Mouse (Mus musculus) embryonic facial prominence, embryonic 14.5 days (tissue): ENCODE data around the gene Dand5. TPM values are rescaled to one million over a fixed set of nuclear protein-coding genes. Genes with fewer than 3 reads are reported as not detected.

Experiments
- ATAC-seq: fragments of 200-750 bp; cut with Nextera tagmentation; 2 replicates; pipeline ENCODE4 v1.8.0; 2017; ENCODE audit warnings: low read depth, moderate number of reproducible peaks, moderate TSS enrichment
- DNase-seq: peaks from one replicate; pipeline ENCODE4 v3.0.0-alpha.2; 2015; ENCODE audit warnings: low spot score
- H3K27ac ChIP-seq: fragments of 300-500 bp; sonication (generic); replicated peaks from 2 replicates; pipeline ENCODE4 v1.5.1; 2014; ENCODE audit warnings: low read depth, mild to moderate bottlenecking, low read length, moderate library complexity
- H3K27me3 ChIP-seq: fragments of 300-500 bp; sonication (generic); replicated peaks from 2 replicates; pipeline ENCODE4 v1.6.1; 2014; ENCODE audit warnings: low read length; ENCODE audit not compliant: control insufficient read depth, insufficient read depth
- H3K36me3 ChIP-seq: fragments of 300-500 bp; sonication (generic); 2 replicates; pipeline ENCODE4 v1.6.1; 2014; ENCODE audit warnings: low read length, mixed read lengths; ENCODE audit not compliant: control insufficient read depth, insufficient read depth
- H3K4me1 ChIP-seq: fragments of 300-500 bp; sonication (generic); 2 replicates; pipeline ENCODE4 v1.6.1; 2014; ENCODE audit warnings: antibody characterized with exemption, low read length; ENCODE audit not compliant: control insufficient read depth, insufficient read depth
- H3K4me2 ChIP-seq: fragments of 300-500 bp; sonication (generic); 2 replicates; pipeline ENCODE4 v1.6.1; 2014; ENCODE audit warnings: low read depth, mild to moderate bottlenecking, low read length, moderate library complexity, mixed read lengths
- H3K4me3 ChIP-seq: fragments of 300-500 bp; sonication (generic); 2 replicates; pipeline ENCODE4 v1.5.1; 2014; ENCODE audit warnings: low read depth, mild to moderate bottlenecking, low read length
- H3K9ac ChIP-seq: fragments of 300-500 bp; sonication (generic); 2 replicates; pipeline ENCODE4 v1.6.1; 2014; ENCODE audit warnings: low read depth, mild to moderate bottlenecking, low read length, moderate library complexity, mixed read lengths
- H3K9me3 ChIP-seq: fragments of 300-500 bp; sonication (generic); 2 replicates; pipeline ENCODE4 v1.6.1; 2016; ENCODE audit warnings: low read length; ENCODE audit not compliant: control insufficient read depth
- WGBS: fragments of 180-500 bp; shearing (Covaris S2); extraction: QIAGEN DNeasy Blood & Tissue Kit; methylation state at CpG from one replicate; pipeline ENCODE4 v1.1.7; 2014; 5-methylcytosine and 5-hydroxymethylcytosine counted together
- polyA plus RNA-seq: library from polyadenylated mRNA; unstranded; fragments of >200 nt; fragmentation: Nextera tagmentation; extraction: Ambion mirVana; gene quantifications from 2 replicates; pipeline ENCODE4 v1.2.1, GENCODE M21; 2014

Gene Dand5
- 5.8 and 6.8 TPM in 2 replicates for polyA plus RNA-seq

GRCm38 (mm10) chr8:84822723-84823122, at the start of gene Dand5:
Dand5 (minus strand) TSS chr8:84822823.
- no peaks in the 10 kb centered on the region for H3K9me3 ChIP-seq
- H3K27me3 ChIP-seq: no peaks in the 10 kb centered on the region
- peak within 1 kb of the TSS; percentile 46 for H3K4me2 ChIP-seq
- H3K4me3 ChIP-seq: peak within 1 kb of the TSS; percentile 22
- no peaks in the 10 kb centered on the region for H3K4me1 ChIP-seq
- ATAC-seq: no peak; the same call in 1 of the 2 replicates
- DNase-seq: no peak
- H3K9ac ChIP-seq: no peak within 1 kb of the TSS
- no peak within 1 kb of the TSS for H3K27ac ChIP-seq
- H3K36me3 ChIP-seq: no peaks in the 10 kb centered on the region
- 45% methylated on average over 3 of the region's 3 CpGs for WGBS

GRCm38 (mm10) chr8:84871376-84872308, 49.0 kb upstream of the Dand5 start, which contains the start of gene Syce2:
Syce2 (plus strand) TSS chr8:84872111.
- no peaks in the 10 kb centered on the region for H3K9me3 ChIP-seq
- H3K27ac ChIP-seq: no peak within 1 kb of the TSS
- H3K4me1 ChIP-seq: peaks cover 14% of the 10 kb centered on the region
- H3K9ac ChIP-seq: peak within 1 kb of the TSS; percentile 67
- ATAC-seq (peak; percentile 79), DNase-seq (peak; percentile 80)
- H3K4me3 ChIP-seq: peak within 1 kb of the TSS; percentile 54
- H3K4me2 ChIP-seq: peak within 1 kb of the TSS; percentile 99
- peaks cover 36% of the 10 kb centered on the region for H3K36me3 ChIP-seq
- WGBS: 21% methylated on average over 29 of the region's 46 CpGs
- no peaks in the 10 kb centered on the region for H3K27me3 ChIP-seq

DNA sequence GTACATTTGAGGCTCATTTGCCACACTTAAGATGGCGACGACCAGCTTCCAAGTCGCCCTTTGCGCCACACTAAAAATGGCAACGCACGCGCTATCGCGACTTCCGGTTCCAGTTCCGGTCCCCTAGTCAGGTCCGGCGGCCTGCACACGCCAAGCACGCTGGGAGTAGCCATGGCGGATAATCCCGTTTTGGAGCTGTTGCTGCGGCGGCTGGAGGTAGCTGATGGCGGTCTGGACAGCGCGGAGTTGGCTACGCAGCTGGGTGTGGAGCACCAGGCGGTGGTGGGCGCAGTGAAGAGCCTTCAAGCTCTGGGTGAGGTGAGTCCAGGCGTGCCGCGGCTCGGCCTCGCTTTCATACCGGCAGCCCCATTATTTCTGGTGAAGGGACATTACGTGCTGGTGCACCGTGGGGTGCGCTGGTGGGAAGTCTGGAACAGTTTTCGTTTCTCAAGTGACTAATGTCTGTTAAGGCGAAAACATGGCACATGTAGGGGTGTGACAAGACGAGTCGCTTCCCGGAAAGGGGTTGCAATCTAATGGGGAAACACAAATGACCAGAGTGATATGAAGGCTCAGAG, 34.3 kb upstream of the Dand5 start, which contains the start of gene Farsa:
TSS of gene Farsa (plus strand) at position 126 of the 578 bp plus-strand sequence.
- peak within 1 kb of the TSS; percentile 81 for H3K4me2 ChIP-seq
- peaks cover 8% of the 10 kb centered on the region for H3K4me1 ChIP-seq
- H3K27ac ChIP-seq: peak within 1 kb of the TSS; percentile 63
- DNase-seq (peak; percentile 97), ATAC-seq (peak; percentile 96)
- no peaks in the 10 kb centered on the region for H3K9me3 ChIP-seq
- H3K36me3 ChIP-seq: peaks cover 30% of the 10 kb centered on the region
- H3K27me3 ChIP-seq: no peaks in the 10 kb centered on the region
- WGBS: under 1% methylated on average over 38 of the region's 39 CpGs
- peak within 1 kb of the TSS; percentile 91 for H3K9ac ChIP-seq
- peak within 1 kb of the TSS; percentile 90 for H3K4me3 ChIP-seq

- peaks cover 24% of the 10 kb centered on the region for H3K36me3 ChIP-seq
- no peaks in the 10 kb centered on the region for H3K9me3 ChIP-seq
- DNase-seq (no peak), ATAC-seq (no peak)
- H3K9ac ChIP-seq: no peak overlapping the region
- H3K4me2 ChIP-seq: no peak overlapping the region
- H3K27ac ChIP-seq: no peak overlapping the region
- no peaks in the 10 kb centered on the region for H3K27me3 ChIP-seq
- peak overlapping the region; percentile 90; the same call in 1 of the 2 replicates for H3K4me3 ChIP-seq
- peaks cover 8% of the 10 kb centered on the region for H3K4me1 ChIP-seq
- WGBS: 100% methylated on average over 3 of the region's 3 CpGs
These were observed 33.8 kb upstream of the Dand5 start for GRCm38 (mm10) chr8:84856434-84856833.

- H3K27me3 ChIP-seq: no peaks in the 10 kb centered on the region
- WGBS: 43% methylated on average over 6 of the region's 6 CpGs
- ATAC-seq (no peak), DNase-seq (no peak)
- peak overlapping the region; percentile 58 for H3K4me2 ChIP-seq
- H3K9ac ChIP-seq: peak overlapping the region; percentile 73
- peak overlapping the region; percentile 71 for H3K4me3 ChIP-seq
- peak overlapping the region; percentile 74 for H3K27ac ChIP-seq
- H3K4me1 ChIP-seq: peaks cover 15% of the 10 kb centered on the region; the same call in 1 of the 2 replicates
- no peaks in the 10 kb centered on the region for H3K9me3 ChIP-seq
- H3K36me3 ChIP-seq: peaks cover 31% of the 10 kb centered on the region
These were observed 25.2 kb upstream of the Dand5 start for GRCm38 (mm10) chr8:84847684-84848435.

- Histone ChIP-seq H3K4me2 (peak within 1 kb of the TSS; percentile 77), H3K4me1 (peaks cover 15% of the 10 kb centered on the region; the same call in 1 of the 2 replicates), H3K27ac (peak within 1 kb of the TSS; percentile 77), H3K27me3 (no peaks in the 10 kb centered on the region), H3K9ac (peak within 1 kb of the TSS; percentile 88), H3K9me3 (no peaks in the 10 kb centered on the region), H3K36me3 (peaks cover 40% of the 10 kb centered on the region), H3K4me3 (peak within 1 kb of the TSS; percentile 71)
- WGBS: under 1% methylated on average over 43 of the region's 55 CpGs
- ATAC-seq (peak; percentile 99), DNase-seq (peak; percentile 100)
These were observed 24.3 kb upstream of the Dand5 start, which contains the start of gene Calr for GRCm38 (mm10) chr8:84846722-84847572. Calr (minus strand) TSS chr8:84846934.

DNA sequence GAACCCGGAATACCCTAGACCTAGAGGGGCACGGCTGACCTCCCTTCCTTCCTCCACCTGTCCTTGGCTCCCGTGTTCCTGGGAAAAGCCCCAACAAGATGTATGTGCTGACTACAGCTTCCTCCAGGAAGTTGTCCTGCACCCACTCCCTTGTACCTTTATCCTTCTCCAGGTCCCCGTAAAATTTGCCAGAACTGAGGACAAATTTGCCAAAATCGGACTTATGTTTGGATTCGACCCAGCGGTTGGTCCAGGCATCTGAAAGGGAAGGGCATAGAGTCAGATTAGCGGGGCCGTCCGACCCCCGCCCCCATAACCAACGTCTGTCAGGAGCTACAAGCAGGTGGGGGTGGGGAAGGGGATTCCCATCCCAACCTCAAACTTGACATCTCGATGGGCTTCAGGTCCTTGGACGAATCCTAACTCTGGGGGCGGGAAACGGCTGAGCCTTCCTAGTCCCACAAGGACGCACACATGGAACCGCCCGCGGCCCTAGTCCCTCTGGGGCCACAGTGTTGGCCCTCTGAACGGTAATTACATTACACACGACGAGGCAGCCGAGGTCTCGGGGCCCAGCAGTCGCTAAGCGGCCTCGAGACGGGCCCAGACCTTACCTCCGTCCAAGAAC, 23.6 kb upstream of the Dand5 start:
- Histone ChIP-seq H3K9me3 (no peaks in the 10 kb centered on the region), H3K27me3 (no peaks in the 10 kb centered on the region), H3K36me3 (peaks cover 48% of the 10 kb centered on the region), H3K4me2 (peak overlapping the region; percentile 77), H3K27ac (peak overlapping the region; percentile 77), H3K4me3 (peak overlapping the region; percentile 71), H3K4me1 (peaks cover 15% of the 10 kb centered on the region; the same call in 1 of the 2 replicates), H3K9ac (peak overlapping the region; percentile 88)
- under 1% methylated on average over 30 of the region's 30 CpGs for WGBS
- DNase-seq (peak; percentile 36), ATAC-seq (no peak; the same call in 1 of the 2 replicates)
